Mouse (Mus musculus) liver, embryonic 14.5 days (tissue): ENCODE measurements around the gene Zscan18. TPM values are rescaled to one million over a fixed set of nuclear protein-coding genes. Genes with fewer than 3 reads are reported as not detected.
"Not testable (repeated sequence)": the region's sequence is repeated elsewhere in the genome, so short reads cannot be mapped to it uniquely, and the experiment has no call there.

Experiments
- ATAC-seq: fragments of 200-750 bp; cut with Nextera tagmentation; 2 replicates; pipeline ENCODE4 v1.8.0; 2017; ENCODE audit warnings: moderate number of reproducible peaks, mild to moderate bottlenecking, moderate library complexity; ENCODE audit not compliant: insufficient read depth
- DNase-seq, 3 experiments: peaks; one replicate each; pipeline ENCODE4 v3.0.0-alpha.2; 2012 to 2013; ENCODE audit warnings: low read depth in 3 of 3, low spot score in 3 of 3
- H3K27ac ChIP-seq: fragments of 300-500 bp; sonication (generic); 2 replicates; pipeline ENCODE4 v1.5.1; 2014; ENCODE audit warnings: moderate library complexity, mild to moderate bottlenecking, control low read depth, inconsistent platforms
- H3K27me3 ChIP-seq: fragments of 300-500 bp; sonication (generic); 2 replicates; pipeline ENCODE4 v1.6.1; 2014; ENCODE audit warnings: mild to moderate bottlenecking, low read length, moderate library complexity; ENCODE audit not compliant: control insufficient read depth, insufficient read depth
- H3K36me3 ChIP-seq: fragments of 300-500 bp; sonication (generic); replicated peaks from 2 replicates; pipeline ENCODE4 v1.6.1; 2014; ENCODE audit warnings: low read depth; ENCODE audit not compliant: control insufficient read depth, insufficient read depth
- H3K4me1 ChIP-seq, 2 experiments: fragments of 200-500 bp in 1 of 2; fragments of 300-500 bp in 1 of 2; sonication (generic) in 1 of 2; replicated peaks; 2 replicates each; pipeline ENCODE4 v1.6.1; 2012 to 2014; ENCODE audit warnings: antibody characterized with exemption in 1 of 2, inconsistent platforms in 1 of 2, low read length in 1 of 2; ENCODE audit not compliant: control insufficient read depth in 2 of 2, insufficient read depth in 2 of 2
- H3K4me2 ChIP-seq: fragments of 300-500 bp; sonication (generic); 2 replicates; pipeline ENCODE4 v1.6.1; 2014; ENCODE audit warnings: low read depth, mild to moderate bottlenecking, control low read depth, moderate library complexity
- H3K4me3 ChIP-seq, 2 experiments: fragments of 200-500 bp in 1 of 2; fragments of 300-500 bp in 1 of 2; sonication (generic) in 1 of 2; 2 replicates each; pipeline ENCODE4 v1.5.1; 2012 to 2014; ENCODE audit warnings: low read depth in 2 of 2, low read length in 2 of 2, mild to moderate bottlenecking in 2 of 2, control low read depth in 1 of 2, inconsistent platforms in 1 of 2, moderate library complexity in 1 of 2; ENCODE audit not compliant: insufficient read depth in 1 of 2
- H3K9ac ChIP-seq: fragments of 300-500 bp; sonication (generic); replicated peaks from 2 replicates; pipeline ENCODE4 v1.6.1; 2014; ENCODE audit warnings: mild to moderate bottlenecking, control low read depth, moderate library complexity
- H3K9me3 ChIP-seq: fragments of 300-500 bp; sonication (generic); 2 replicates; pipeline ENCODE4 v1.6.1; 2016; ENCODE audit warnings: low read length, mixed read lengths; ENCODE audit not compliant: control insufficient read depth
- CTCF ChIP-seq: IDR thresholded peaks from 2 replicates; pipeline ENCODE4 v1.5.1; 2016; ENCODE audit warnings: antibody characterized with exemption, low read depth, control low read depth
- EP300 ChIP-seq: IDR thresholded peaks from 2 replicates; pipeline ENCODE4 v1.6.1; 2016; ENCODE audit warnings: antibody characterized with exemption, low read depth
- WGBS: fragments of 180-500 bp; shearing (Covaris S2); extraction: QIAGEN DNeasy Blood & Tissue Kit; methylation state at CpG from one replicate; pipeline ENCODE4 v1.1.7; 2014; ENCODE audit not compliant: insufficient replicate concordance; 5-methylcytosine and 5-hydroxymethylcytosine counted together
- polyA plus RNA-seq, 2 experiments: library from polyadenylated mRNA; depleted of rRNA in 1 of 2; stranded (reverse) in 1 of 2; unstranded in 1 of 2; fragments of >200 nt; fragmentation: Nextera tagmentation in 1 of 2; extraction: Ambion mirVana in 1 of 2; gene quantifications; 2 replicates each; pipeline versions ENCODE4 v1.2.1 to v1.2.3; 2012 to 2014

The Zscan18 gene
- polyA plus RNA-seq, 2 experiments, result 0.37 to 0.39 TPM

DNA sequence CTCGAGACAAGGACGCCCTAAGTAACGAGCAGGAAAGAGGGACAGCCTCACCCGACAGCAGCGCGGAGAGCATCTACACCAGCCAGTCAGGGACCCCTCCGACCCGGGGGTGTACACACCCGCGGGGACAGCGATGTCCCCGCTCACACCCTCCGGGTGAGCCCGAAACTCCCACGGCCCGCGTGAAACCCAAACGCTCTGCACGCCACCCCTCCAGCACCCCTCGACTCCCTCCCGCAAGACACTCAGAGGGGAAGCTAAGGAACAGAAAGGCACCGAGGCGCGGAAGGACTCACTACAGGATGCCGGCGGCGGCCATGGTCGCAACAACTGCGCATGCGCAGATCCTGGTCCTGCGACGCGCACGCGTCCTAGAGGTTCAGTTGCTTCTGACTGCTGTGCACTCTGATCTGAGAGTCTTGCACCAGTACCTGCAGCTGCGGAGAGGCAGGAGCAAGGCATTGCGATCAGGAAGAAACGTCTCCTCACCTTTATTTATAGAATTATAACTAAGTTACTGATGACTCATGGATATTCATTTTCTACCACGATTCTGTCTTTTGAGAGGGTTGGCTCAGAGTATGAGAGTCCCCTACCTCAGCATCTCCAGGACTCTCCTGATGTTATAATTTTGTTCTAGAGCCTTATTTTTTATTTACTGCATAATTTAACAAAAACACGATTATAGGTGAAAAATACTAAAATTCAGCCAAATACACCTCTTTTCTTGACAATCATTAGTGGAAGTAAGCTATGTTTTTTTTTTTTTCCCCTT is 15.3 kb upstream of the Zscan18 start, which contains the start of gene Zfp329:
Gene Zfp329, minus strand, starts transcription at position 338 of the 775 bp plus-strand sequence.
- ATAC-seq (peak; percentile 99), DNase-seq (peak; percentile 77 to 79 (median 78))
- no peak within 1 kb of the TSS for H3K27ac ChIP-seq
- peak within 1 kb of the TSS; percentile 66 to 93 for H3K4me3 ChIP-seq
- peak within 1 kb of the TSS; percentile 69 for H3K9ac ChIP-seq
- peaks cover 3% of the 10 kb centered on the region for H3K9me3 ChIP-seq
- H3K4me2 ChIP-seq, result peak within 1 kb of the TSS; percentile 69
- 1% methylated on average over 37 of the region's 40 CpGs for WGBS
- H3K4me1 ChIP-seq, result peaks cover 4 to 6% of the 10 kb centered on the region in 2 experiments
- TF ChIP-seq EP300 (no peak), CTCF (no peak)
- no peaks in the 10 kb centered on the region for H3K27me3 ChIP-seq
- H3K36me3 ChIP-seq, result no peaks in the 10 kb centered on the region

DNA sequence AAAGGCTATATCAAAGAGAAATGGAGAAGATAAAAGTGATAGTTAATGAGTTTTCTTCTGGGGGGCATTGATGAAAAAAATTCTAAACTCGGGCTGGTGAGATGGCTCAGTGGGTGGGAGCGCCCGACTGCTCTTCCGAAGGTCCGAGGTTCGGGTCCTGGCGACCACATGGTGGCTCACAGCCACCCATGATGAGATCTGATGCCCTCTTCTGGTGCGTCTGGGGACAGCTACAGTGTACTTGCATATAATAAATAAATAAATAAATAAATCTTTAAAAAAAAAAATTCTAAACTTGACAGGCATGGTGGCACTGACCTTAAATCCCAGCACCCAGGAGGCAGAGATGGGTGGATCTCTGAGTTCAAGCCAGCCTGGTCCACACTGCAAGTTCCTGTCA is 12.1 kb upstream of the Zscan18 start:
- no peak for ATAC-seq
- Histone ChIP-seq H3K4me1 (peaks cover 4 to 6% of the 10 kb centered on the region in 2 experiments), H3K4me3 (no peak overlapping the region), H3K9ac (no peak overlapping the region), H3K27me3 (no peaks in the 10 kb centered on the region), H3K9me3 (peaks cover 3% of the 10 kb centered on the region), H3K27ac (no peak overlapping the region), H3K4me2 (no peak overlapping the region), H3K36me3 (peaks cover 8% of the 10 kb centered on the region)
- DNase-seq, result no peak
- WGBS, result 76% methylated on average over 8 of the region's 8 CpGs
- TF ChIP-seq EP300 (no peak), CTCF (no peak)

DNA sequence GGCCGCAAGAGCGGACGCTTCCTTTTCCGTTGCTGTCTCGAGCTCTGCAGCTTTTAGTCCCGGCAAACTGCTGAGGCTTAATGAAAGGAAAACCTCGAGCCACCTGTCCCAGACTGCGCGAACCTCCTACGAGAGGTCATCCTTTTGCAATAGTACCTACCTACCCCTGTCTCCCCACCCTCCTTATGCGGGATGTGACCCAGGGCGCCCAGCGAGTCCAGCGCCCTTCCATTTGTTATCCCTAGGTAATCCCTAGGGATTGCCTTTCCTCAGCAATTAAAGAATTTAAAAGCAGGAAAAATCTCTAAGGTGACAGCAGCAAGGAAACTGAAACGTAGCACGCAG is 264 bp upstream of the Zscan18 start:
- Histone ChIP-seq H3K36me3 (no peaks in the 10 kb centered on the region), H3K27me3 (no peaks in the 10 kb centered on the region), H3K4me1 (peaks cover 0 to 3% of the 10 kb centered on the region in 2 experiments; a peak in 2 of 4 replicates), H3K4me3 (peak overlapping the region; percentile 30 to 49), H3K9ac (peak overlapping the region; percentile 40; the same call in 1 of the 2 replicates), H3K4me2 (peak overlapping the region; percentile 78), H3K9me3 (no peaks in the 10 kb centered on the region), H3K27ac (no peak overlapping the region)
- DNase-seq, result no peak
- peak; percentile 65 for ATAC-seq
- 2% methylated on average over 16 of the region's 16 CpGs for WGBS
- TF ChIP-seq EP300 (no peak), CTCF (no peak)

DNA sequence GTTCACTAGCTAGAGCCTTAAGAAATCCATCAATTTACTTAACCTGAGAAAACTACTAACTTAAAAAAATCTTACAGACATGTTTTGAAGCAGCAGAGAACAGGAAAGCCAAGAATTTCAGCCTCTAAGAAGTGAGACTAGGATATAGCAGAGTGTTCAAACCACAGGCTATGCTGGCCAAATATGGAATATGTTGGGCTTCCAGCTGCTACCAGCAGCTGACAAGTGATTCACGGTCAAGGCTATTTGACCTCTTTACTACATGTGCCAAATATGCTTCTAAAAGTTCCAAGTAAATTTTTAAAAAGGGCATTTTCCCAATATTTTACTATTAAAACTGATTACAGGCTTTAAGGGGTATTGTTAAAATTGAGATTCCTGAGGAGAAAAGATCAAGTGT is 3.9 kb downstream of the Zscan18 start:
- H3K4me1 ChIP-seq, result peaks cover 0 to 3% of the 10 kb centered on the region in 2 experiments; a peak in 2 of 4 replicates
- ATAC-seq, result no peak

DNA sequence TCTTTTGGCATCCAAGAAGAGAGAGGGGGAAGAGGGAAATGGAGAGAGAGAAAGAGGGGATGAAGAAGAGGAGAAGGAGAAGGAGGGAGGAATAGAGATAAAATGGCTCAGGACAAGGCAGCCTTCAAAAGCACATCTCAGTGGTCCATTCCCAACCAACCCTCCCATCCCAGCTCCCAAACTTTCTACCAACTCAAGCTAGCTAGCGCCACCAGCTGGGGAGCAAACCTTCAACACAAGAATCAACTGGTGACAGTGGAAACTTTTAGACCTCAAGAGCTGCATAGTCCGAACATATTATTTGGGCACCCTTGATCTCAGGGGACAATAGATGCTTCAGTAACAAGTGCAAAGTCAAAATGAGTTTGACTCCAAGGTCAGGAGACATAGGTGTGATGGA is 5.5 kb downstream of the Zscan18 start:
- Histone ChIP-seq H3K9me3 (no peaks in the 10 kb centered on the region), H3K4me3 (no peak overlapping the region), H3K36me3 (no peaks in the 10 kb centered on the region), H3K27ac (no peak overlapping the region), H3K27me3 (no peaks in the 10 kb centered on the region), H3K4me2 (no peak overlapping the region), H3K4me1 (peaks cover 0 to 2% of the 10 kb centered on the region in 2 experiments; a peak in 1 of 4 replicates), H3K9ac (no peak overlapping the region)
- ATAC-seq (no peak), DNase-seq (no peak)
- WGBS, result 66% methylated on average over 2 of the region's 2 CpGs
- TF ChIP-seq CTCF (no peak), EP300 (no peak)

More for the DNA sequence above, 3.9 kb downstream of the Zscan18 start:
- Histone ChIP-seq H3K9ac (no peak overlapping the region), H3K36me3 (no peaks in the 10 kb centered on the region), H3K4me2 (no peak overlapping the region), H3K9me3 (no peaks in the 10 kb centered on the region), H3K27me3 (no peaks in the 10 kb centered on the region), H3K27ac (no peak overlapping the region), H3K4me3 (no peak overlapping the region)
- TF ChIP-seq EP300 (no peak), CTCF (no peak)
- WGBS, result 89% methylated on average over 1 of the region's 1 CpGs
- no peak for DNase-seq

DNA sequence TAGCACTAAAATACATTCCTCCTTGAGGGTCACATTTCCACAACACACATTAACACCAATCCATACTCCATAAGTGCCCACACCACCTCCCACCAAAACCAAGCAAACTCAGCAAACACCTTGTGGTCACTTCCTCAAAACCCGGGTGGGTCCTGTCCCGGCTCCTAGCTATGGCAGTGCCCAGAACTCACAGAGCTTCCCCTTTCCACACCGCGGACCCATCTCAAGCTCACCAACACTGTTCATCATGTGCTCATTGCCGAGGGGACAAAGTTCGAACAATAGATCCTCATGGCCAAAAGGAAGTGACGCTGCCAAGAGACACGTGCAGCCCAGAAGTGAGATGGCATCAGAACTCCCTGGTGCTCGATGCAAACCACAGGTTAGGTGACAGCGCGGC is 10.8 kb downstream of the Zscan18 start:
- not testable (repeated sequence) for H3K9ac ChIP-seq, H3K27me3 ChIP-seq, H3K4me2 ChIP-seq, H3K9me3 ChIP-seq, H3K4me1 ChIP-seq, H3K36me3 ChIP-seq, H3K4me3 ChIP-seq, DNase-seq, H3K27ac ChIP-seq, ATAC-seq
- 49% methylated on average over 11 of the region's 11 CpGs for WGBS
